Mouse (Mus musculus) E14TG2a.4 (cell line): ENCODE results near the gene Dnajc6.

ENCODE experiments used
- CTCF ChIP-seq: conservative IDR thresholded peaks from 2 replicates; pipeline ENCODE4 v1.5.1; 2014; ENCODE audit warnings: low read length
- POU5F1 ChIP-seq: IDR thresholded peaks from 2 replicates; pipeline ENCODE4 v1.6.1; 2014; ENCODE audit warnings: low read length, borderline replicate concordance

DNA sequence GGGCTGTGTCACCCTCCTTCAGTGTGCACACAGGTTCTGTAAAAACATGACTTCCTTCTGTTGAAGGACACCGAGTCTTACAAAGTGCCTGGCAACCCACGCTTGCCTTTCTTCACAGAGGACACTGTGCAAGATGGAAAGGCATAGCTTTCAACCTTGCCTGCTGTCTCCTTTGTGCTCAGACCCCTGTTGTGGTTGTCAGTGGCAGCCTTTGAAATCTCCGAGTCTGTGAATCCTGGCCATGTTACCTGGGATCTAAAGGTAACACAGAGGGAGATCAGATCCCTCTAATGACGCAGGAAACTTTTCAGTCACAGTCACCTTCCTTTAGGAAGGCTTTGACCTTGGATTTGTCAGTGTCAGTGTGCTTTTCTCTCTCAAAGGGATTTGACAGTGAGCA is 84.7 kb downstream of the Dnajc6 start:
- TF ChIP-seq CTCF (no peak), POU5F1 (no peak)
